Mouse (Mus musculus): ENCODE data around the gene Tceanc2. TPM values are rescaled to one million over a fixed set of nuclear protein-coding genes. Genes with fewer than 3 reads are reported as not detected.

Gene Tceanc2
- total and polyA plus RNA-seq, 3 experiments = 16.5 to 34.8 (median 24.8) TPM

DNA sequence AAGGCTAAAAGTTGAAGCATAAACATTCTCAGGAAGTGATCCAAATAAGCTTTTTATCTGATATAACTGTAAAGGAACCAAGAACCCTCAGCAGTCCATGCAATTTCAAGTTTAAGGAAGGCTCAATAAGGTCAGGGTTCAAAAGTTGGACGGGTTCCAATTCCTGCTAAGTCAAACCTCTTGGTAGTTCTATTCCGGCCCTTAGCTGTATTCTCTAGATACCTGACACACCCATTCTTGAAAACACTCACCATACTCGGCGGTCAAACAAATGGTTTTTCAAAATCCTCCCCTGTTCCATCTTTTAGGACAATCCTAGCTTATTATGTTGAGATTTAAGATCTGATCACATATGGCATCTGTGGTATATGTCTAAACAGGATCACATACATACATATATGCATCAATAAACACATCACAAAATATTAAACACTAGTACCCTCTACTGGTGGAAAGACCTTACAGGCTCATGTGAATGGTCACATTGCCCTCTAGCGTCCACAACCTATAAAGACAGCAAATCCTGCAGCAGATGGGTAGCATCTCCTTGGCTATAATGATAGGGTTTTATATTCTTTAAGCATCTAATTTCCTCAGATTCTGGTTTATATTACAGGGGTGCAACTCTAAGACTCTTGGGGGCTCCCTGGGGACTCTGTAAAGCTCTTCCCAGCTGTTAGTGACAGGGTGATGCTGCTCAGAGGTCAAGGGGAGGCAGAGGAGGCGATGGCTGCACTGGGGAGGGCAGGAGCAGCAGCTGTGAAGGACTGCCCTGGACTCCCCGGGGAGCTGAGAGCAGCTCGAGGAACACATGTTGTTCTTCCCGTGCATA, 14.9 kb downstream of the Tceanc2 start:
- Histone ChIP-seq H3K9me3 (replicated peaks; ENCODE audit: low read length) (no peaks in the 10 kb centered on the region), H3K79me2 (replicated peaks; ENCODE audit: control insufficient read depth, extremely low read depth, insufficient read depth, poor library complexity, severe bottlenecking) (no peaks in the 10 kb centered on the region), H3K4me2 (ENCODE audit: insufficient read depth, low read depth, poor library complexity, severe bottlenecking) (no peak overlapping the region), H3K36me3 (replicated peaks in 1 of 2; ENCODE audit: control insufficient read depth in 1 of 2, insufficient read depth in 1 of 2, low read length in 1 of 2) (peaks cover 39 to 84% of the 10 kb centered on the region in 2 experiments), H3K9ac (ENCODE audit: insufficient read depth, low read depth) (no peak overlapping the region), H3K27ac (ENCODE audit: insufficient read depth, low read depth) (no peak overlapping the region), H3K4me1 (ENCODE audit: control insufficient read depth in 1 of 2, insufficient read depth in 2 of 2) (peaks cover 0 to 4% of the 10 kb centered on the region in 2 experiments; a peak in 1 of 4 replicates), H3K4me3 (replicated peaks in 1 of 3; ENCODE audit: low read depth in 2 of 3, low read length in 2 of 3, poor library complexity in 1 of 3) (no peak overlapping the region), H3K27me3 (replicated peaks) (no peaks in the 10 kb centered on the region)
- dilution Hi-C loops (cut with MboI; ENCODE audit: extremely low pct_ligation_motif_present, extremely low pct_unique_long_range_greater_than_20kb, low sequenced_read_pairs) (no loop called here), in situ Hi-C loops (cut with MboI; ENCODE audit: low pct_ligation_motif_present, low pct_unique_long_range_greater_than_20kb, low sequenced_read_pairs) (loop anchor here (10.0 to 25.0 kb wide), 2 partner anchors 329 to 527 kb away; no protein-coding TSS in a partner anchor)
- DNase-seq (ENCODE audit: extremely low read depth) = peak; percentile 78
- TF ChIP-seq ZKSCAN1 (IDR thresholded peaks at IDR 0.05; ENCODE audit: borderline replicate concordance, low read depth, low read length) (no peak), HCFC1 (IDR thresholded peaks at IDR 0.05; ENCODE audit: low read depth, low read length) (no peak), PAX5 (IDR thresholded peaks at IDR 0.05; ENCODE audit: low read length) (no peak), TBP (conservative IDR thresholded peaks at IDR 0.05; ENCODE audit: low read depth, low read length) (no peak), EP300 (IDR thresholded peaks at IDR 0.05; ENCODE audit: low read length) (no peak), JUN (IDR thresholded peaks at IDR 0.05; ENCODE audit: insufficient read depth, low read depth, low read length) (peak; percentile 25; the same call in 1 of the 2 replicates), BHLHE40 (IDR thresholded peaks at IDR 0.05; ENCODE audit: low read depth, low read length) (0 out of 2 replicates have a peak, but pooled peaks have one; percentile 7), E2F4 (IDR thresholded peaks at IDR 0.05; ENCODE audit: insufficient replicate concordance, low read depth, low read length) (0 out of 2 replicates have a peak, but pooled peaks have one; percentile 45), RAD21 (IDR thresholded peaks at IDR 0.05; ENCODE audit: low read depth, low read length) (peak; percentile 100), POLR2AphosphoS2 (IDR thresholded peaks at IDR 0.05; ENCODE audit: low read depth, low read length) (no peak), KAT2A (IDR thresholded peaks at IDR 0.05; ENCODE audit: insufficient replicate concordance, low read length) (no peak), GABPA (IDR thresholded peaks at IDR 0.05; ENCODE audit: insufficient replicate concordance, low read depth, low read length) (no peak), CHD2 (IDR thresholded peaks at IDR 0.05; ENCODE audit: low read length) (no peak), MAZ (IDR thresholded peaks at IDR 0.05; ENCODE audit: low read depth, low read length) (peak; percentile 80), NRF1 (IDR thresholded peaks at IDR 0.05; ENCODE audit: low read depth, low read length) (no peak), USF2 (conservative IDR thresholded peaks at IDR 0.05; ENCODE audit: low read depth, low read length) (no peak), MYC (IDR thresholded peaks at IDR 0.05; ENCODE audit: low read depth, low read length) (peak; percentile 79), POLR2A (IDR thresholded peaks at IDR 0.05; ENCODE audit: low read depth, low read length) (no peak), ZNF384 (IDR thresholded peaks at IDR 0.05; ENCODE audit: low read depth, low read length) (peak; percentile 44), SMC3 (IDR thresholded peaks at IDR 0.05; ENCODE audit: low read depth, low read length) (peak; percentile 97), NELFE (IDR thresholded peaks at IDR 0.05; ENCODE audit: low read depth, low read length) (peak; percentile 89; the same call in 1 of the 2 replicates), ELF1 (IDR thresholded peaks at IDR 0.05; ENCODE audit: low read depth, low read length) (peak; percentile 17; the same call in 1 of the 2 replicates), CHD1 (IDR thresholded peaks at IDR 0.05; ENCODE audit: low read depth, low read length) (no peak), CTCF (conservative IDR thresholded peaks at IDR 0.05 in 1 of 2, IDR thresholded peaks at IDR 0.05 in 1 of 2; ENCODE audit: low read depth in 2 of 2, low read length in 2 of 2) (peak; percentile 91 to 100), MAFK (IDR thresholded peaks at IDR 0.05; ENCODE audit: insufficient replicate concordance, low read length) (no peak), SIN3A (IDR thresholded peaks at IDR 0.05; ENCODE audit: low read length) (peak; percentile 65; the same call in 1 of the 2 replicates), MXI1 (IDR thresholded peaks at IDR 0.05; ENCODE audit: low read depth, low read length) (no peak), ZMIZ1 (IDR thresholded peaks at IDR 0.05; ENCODE audit: low read depth, low read length) (no peak), ZC3H11A (IDR thresholded peaks at IDR 0.05; ENCODE audit: low read depth, low read length) (peak; percentile 94), JUND (conservative IDR thresholded peaks at IDR 0.05; ENCODE audit: low read depth, low read length) (peak; percentile 75; the same call in 1 of the 2 replicates), RCOR1 (conservative IDR thresholded peaks at IDR 0.05; ENCODE audit: low read depth, low read length) (0 out of 2 replicates have a peak, but pooled peaks have one; percentile 27), UBTF (IDR thresholded peaks at IDR 0.05; ENCODE audit: low read depth, low read length) (no peak), MEF2A (IDR thresholded peaks at IDR 0.05; ENCODE audit: borderline replicate concordance, low read depth, low read length) (no peak), ETS1 (conservative IDR thresholded peaks at IDR 0.05; ENCODE audit: low read depth, low read length) (no peak), MAX (IDR thresholded peaks at IDR 0.05; ENCODE audit: low read length) (peak; percentile 65; the same call in 1 of the 2 replicates), USF1 (IDR thresholded peaks at IDR 0.05; ENCODE audit: low read depth, low read length) (no peak), IRF4 (IDR thresholded peaks at IDR 0.05; ENCODE audit: low read depth, low read length) (peak; percentile 39; the same call in 1 of the 2 replicates), TCF12 (IDR thresholded peaks at IDR 0.05; ENCODE audit: low read depth, low read length) (peak; percentile 52; the same call in 1 of the 2 replicates)

Measured in CH12.LX (cell line).